7 mouse cellular contexts compared by ENCODE assay signal in the genomic region with DNA sequence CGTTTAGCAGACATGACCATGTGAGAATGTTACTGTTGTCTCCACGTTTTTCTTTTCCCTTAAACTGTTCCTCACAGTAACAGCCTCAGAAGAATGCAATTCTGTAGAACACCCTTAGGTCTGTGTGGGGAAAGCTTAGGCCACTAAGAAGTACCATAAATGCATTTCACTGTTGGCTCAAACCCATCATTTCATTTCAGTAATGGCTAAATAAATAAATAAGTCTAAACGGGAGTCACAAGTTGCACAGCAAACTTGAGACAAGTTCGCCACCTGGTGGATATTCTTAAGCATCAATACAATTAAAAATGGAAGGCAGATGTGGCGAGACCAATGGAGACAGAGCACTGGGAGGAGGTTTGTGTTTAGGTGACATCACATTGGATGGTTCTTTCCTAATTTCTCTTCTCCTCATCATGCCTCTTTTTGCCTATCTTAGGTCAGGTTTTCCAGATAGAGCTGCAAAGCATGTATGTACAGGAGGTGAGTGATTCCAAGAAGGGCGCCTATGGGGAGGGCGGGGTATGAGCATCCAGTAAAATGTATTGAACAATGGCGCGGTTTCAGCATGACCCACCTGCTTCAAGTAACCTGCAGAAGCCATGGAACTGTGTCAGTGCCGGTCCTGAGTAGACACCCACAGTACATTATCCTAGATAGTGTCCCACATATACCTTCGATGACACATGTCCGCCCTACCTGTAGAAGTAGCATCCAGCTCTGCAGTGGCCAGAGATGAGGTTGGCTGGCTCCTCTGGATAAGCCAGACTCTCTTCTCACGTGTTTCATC.
DNase-seq lines count a peak whose midpoint lies in the region; ATAC-seq and TF ChIP-seq lines count a peak whose summit lies in the region.

No protein-coding gene starts in this region.

- ATAC-seq in forebrain, embryonic 15.5 days (replicated peaks), result peak; percentile 56
- peak; percentile 54 for ATAC-seq in intestine, embryonic 16.5 days
- ATAC-seq in stomach, postnatal 0 days (ENCODE audit: low FRiP score, low TSS enrichment), result peak; percentile 76

- no peak overlapping the region for H3K9ac ChIP-seq in forebrain, embryonic 15.5 days (replicated peaks)
- H3K9ac ChIP-seq in intestine, embryonic 16.5 days (ENCODE audit: low read depth, low read length), result no peak overlapping the region
- H3K9ac ChIP-seq in stomach, postnatal 0 days (ENCODE audit: low read length), result no peak overlapping the region

- H3K4me2 ChIP-seq in forebrain, embryonic 15.5 days (replicated peaks), result no peak overlapping the region
- H3K4me2 ChIP-seq in intestine, embryonic 16.5 days (ENCODE audit: low read depth, low read length), result no peak overlapping the region
- H3K4me2 ChIP-seq in stomach, postnatal 0 days (replicated peaks; ENCODE audit: low read depth), result no peak overlapping the region

- no peak overlapping the region for H3K4me3 ChIP-seq in forebrain, embryonic 15.5 days
- no peak overlapping the region for H3K4me3 ChIP-seq in intestine, embryonic 16.5 days (ENCODE audit: low read length)
- H3K4me3 ChIP-seq in stomach, postnatal 0 days (ENCODE audit: low read depth, low read length), result no peak overlapping the region

- 64% methylated on average over 13 of the region's 13 CpGs for WGBS in forebrain, embryonic 15.5 days
- WGBS in intestine, embryonic 16.5 days, result 55% methylated on average over 13 of the region's 13 CpGs
- 59% methylated on average over 13 of the region's 13 CpGs for WGBS in stomach, postnatal 0 days

- H3K27ac ChIP-seq in forebrain, embryonic 15.5 days (replicated peaks), result no peak overlapping the region
- no peak overlapping the region for H3K27ac ChIP-seq in intestine, embryonic 16.5 days (ENCODE audit: low read length)
- H3K27ac ChIP-seq in stomach, postnatal 0 days (replicated peaks), result no peak overlapping the region

- H3K36me3 ChIP-seq in forebrain, embryonic 15.5 days, result no peaks in the 10 kb centered on the region
- H3K36me3 ChIP-seq in intestine, embryonic 16.5 days (ENCODE audit: control insufficient read depth, insufficient read depth, low read length), result no peaks in the 10 kb centered on the region
- H3K36me3 ChIP-seq in stomach, postnatal 0 days (ENCODE audit: control insufficient read depth, insufficient read depth, low read length), result no peaks in the 10 kb centered on the region

- no peak for TF ChIP-seq EP300 in stomach, postnatal 0 days (optimal IDR thresholded peaks at IDR 0.05)

- peak; percentile 43 for DNase-seq in right cerebral cortex, adult 18-20 months
- DNase-seq in right cerebral cortex, postnatal 4 days, result no peak
- DNase-seq in adrenal gland, postnatal 10 days, result peak; percentile 45
- peak; percentile 59 for DNase-seq in lung, postnatal 14 days
- DNase-seq in stomach, postnatal 0 days (ENCODE audit: low spot score), result peak; percentile 31

- TF ChIP-seq CTCF in stomach, postnatal 0 days (IDR thresholded peaks at IDR 0.05; ENCODE audit: low read depth), result peak; percentile 91

- H3K4me1 ChIP-seq in forebrain, embryonic 15.5 days, result 0 out of 2 replicates have a peak, but pooled peaks cover 2% of the 10 kb centered on the region
- no peaks in the 10 kb centered on the region for H3K4me1 ChIP-seq in intestine, embryonic 16.5 days (ENCODE audit: control insufficient read depth, insufficient read depth, low read length)
- H3K4me1 ChIP-seq in stomach, postnatal 0 days (replicated peaks; ENCODE audit: control insufficient read depth, insufficient read depth), result no peaks in the 10 kb centered on the region

- H3K9me3 ChIP-seq in forebrain, embryonic 15.5 days, result no peaks in the 10 kb centered on the region
- H3K9me3 ChIP-seq in intestine, embryonic 16.5 days (ENCODE audit: control insufficient read depth, low read length), result no peaks in the 10 kb centered on the region
- no peaks in the 10 kb centered on the region for H3K9me3 ChIP-seq in stomach, postnatal 0 days (ENCODE audit: control insufficient read depth, low read length)

- H3K27me3 ChIP-seq in forebrain, embryonic 15.5 days, result no peaks in the 10 kb centered on the region
- no peaks in the 10 kb centered on the region for H3K27me3 ChIP-seq in intestine, embryonic 16.5 days (replicated peaks; ENCODE audit: control insufficient read depth, insufficient read depth, low read length)
- H3K27me3 ChIP-seq in stomach, postnatal 0 days (ENCODE audit: control insufficient read depth, insufficient read depth, low read length), result no peaks in the 10 kb centered on the region
